In the genomic region with DNA sequence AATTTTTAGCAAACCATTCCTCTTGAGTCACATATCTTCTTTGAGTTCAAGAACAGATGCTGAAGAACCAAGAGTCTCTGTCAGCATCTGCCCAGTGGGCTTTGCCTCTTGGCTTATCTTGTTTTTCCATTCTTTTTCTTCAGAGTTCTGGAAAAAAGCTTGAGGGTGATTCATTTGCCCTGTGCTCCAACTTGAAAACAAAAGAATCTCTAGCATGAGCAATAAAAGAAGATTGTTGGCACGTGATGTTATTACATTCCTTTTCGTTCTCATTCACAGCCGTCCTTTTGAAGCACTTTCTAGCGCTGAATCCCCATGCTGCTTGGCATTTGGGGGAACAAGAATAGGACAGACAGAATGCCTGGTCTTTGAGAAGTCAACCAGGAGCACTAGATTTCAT, we compare ENCODE assay signal across 19 mouse cellular contexts. TPM values are rescaled to one million over a fixed set of nuclear protein-coding genes. Genes with fewer than 3 reads are reported as not detected.
A peak's percentile ranks its signal among the peaks of the same experiment; 100 is the strongest.
DNase-seq lines count a peak whose midpoint lies in the region; ATAC-seq lines count a peak whose summit lies in the region.
"Had no signal": no experiment of that assay in that cellular context is flagged by ENCODE, and none has a peak within 500 bp of the region (broad histone marks: within the 10 kb centered on the region; RNA-seq: fewer than 3 reads in every experiment).

No protein-coding gene starts in this region.

- no peaks in the 10 kb centered on the region for H3K36me3 ChIP-seq in limb, embryonic 13.5 days
- no peaks in the 10 kb centered on the region for H3K36me3 ChIP-seq in limb, embryonic 10.5 days
- H3K36me3 ChIP-seq in intestine, embryonic 16.5 days (ENCODE audit: control insufficient read depth, insufficient read depth, low read length): no peaks in the 10 kb centered on the region
- H3K36me3 ChIP-seq in hindbrain, embryonic 11.5 days (ENCODE audit: control insufficient read depth, insufficient read depth, low read length): no peaks in the 10 kb centered on the region
- H3K36me3 ChIP-seq: embryonic facial prominence, embryonic 15.5 days; hindbrain, embryonic 12.5 days; liver, embryonic 15.5 days; midbrain, embryonic 13.5 days; neural tube, embryonic 15.5 days had no signal

- 27% methylated on average over 4 of the region's 4 CpGs for WGBS in limb, embryonic 13.5 days
- 68% methylated on average over 4 of the region's 4 CpGs for WGBS in limb, embryonic 10.5 days
- 23% methylated on average over 4 of the region's 4 CpGs for WGBS in intestine, embryonic 16.5 days
- WGBS in hindbrain, embryonic 11.5 days: 65% methylated on average over 4 of the region's 4 CpGs

- no peak overlapping the region for H3K9ac ChIP-seq in limb, embryonic 13.5 days
- H3K9ac ChIP-seq in intestine, embryonic 16.5 days (ENCODE audit: low read depth, low read length): no peak overlapping the region
- H3K9ac ChIP-seq in hindbrain, embryonic 11.5 days (ENCODE audit: low read depth, low read length): no peak overlapping the region
- H3K9ac ChIP-seq: embryonic facial prominence, embryonic 15.5 days; forebrain, embryonic 13.5 days; hindbrain, embryonic 12.5 days; liver, embryonic 15.5 days; midbrain, embryonic 13.5 days; neural tube, embryonic 15.5 days had no signal

- no peak overlapping the region for H3K27ac ChIP-seq in limb, embryonic 13.5 days
- no peak overlapping the region for H3K27ac ChIP-seq in limb, embryonic 10.5 days
- no peak overlapping the region for H3K27ac ChIP-seq in intestine, embryonic 16.5 days (ENCODE audit: low read length)
- no peak overlapping the region for H3K27ac ChIP-seq in hindbrain, embryonic 11.5 days (ENCODE audit: low read depth, low read length)
- H3K27ac ChIP-seq: embryonic facial prominence, embryonic 15.5 days; forebrain, embryonic 13.5 days; hindbrain, embryonic 12.5 days; liver, embryonic 15.5 days; midbrain, embryonic 13.5 days; neural tube, embryonic 15.5 days had no signal

- peak; percentile 5 for DNase-seq in gastrocnemius, postnatal 14 days
- DNase-seq in gastrocnemius, postnatal 36 days: no peak
- DNase-seq in limb, embryonic 10.5 days (ENCODE audit: low spot score): no peak
- DNase-seq in NIH3T3 (ENCODE audit: low read depth): peak; percentile 70
- no peak for DNase-seq in hindbrain, embryonic 11.5 days (ENCODE audit: low spot score)
- DNase-seq: cerebellum, adult 9-11 months; kidney, postnatal 10 days; retina, postnatal 1 day had no signal

- H3K4me2 ChIP-seq in limb, embryonic 13.5 days (replicated peaks): no peak overlapping the region
- no peak overlapping the region for H3K4me2 ChIP-seq in intestine, embryonic 16.5 days (ENCODE audit: low read depth, low read length)
- no peak overlapping the region for H3K4me2 ChIP-seq in hindbrain, embryonic 11.5 days (replicated peaks; ENCODE audit: low read depth, low read length)
- H3K4me2 ChIP-seq: embryonic facial prominence, embryonic 15.5 days; forebrain, embryonic 13.5 days; hindbrain, embryonic 12.5 days; liver, embryonic 15.5 days; midbrain, embryonic 13.5 days; neural tube, embryonic 15.5 days had no signal

- peaks cover 14% of the 10 kb centered on the region for H3K4me1 ChIP-seq in limb, embryonic 13.5 days
- H3K4me1 ChIP-seq in limb, embryonic 10.5 days: no peaks in the 10 kb centered on the region
- peaks cover 3% of the 10 kb centered on the region for H3K4me1 ChIP-seq in intestine, embryonic 16.5 days (ENCODE audit: control insufficient read depth, insufficient read depth, low read length)
- H3K4me1 ChIP-seq in hindbrain, embryonic 11.5 days (replicated peaks; ENCODE audit: control insufficient read depth, insufficient read depth, low read length): no peaks in the 10 kb centered on the region
- H3K4me1 ChIP-seq: forebrain, embryonic 13.5 days; hindbrain, embryonic 12.5 days; liver, embryonic 15.5 days; midbrain, embryonic 13.5 days; neural tube, embryonic 15.5 days had no signal

- H3K9me3 ChIP-seq in limb, embryonic 13.5 days: no peaks in the 10 kb centered on the region
- no peaks in the 10 kb centered on the region for H3K9me3 ChIP-seq in limb, embryonic 10.5 days (replicated peaks)
- no peaks in the 10 kb centered on the region for H3K9me3 ChIP-seq in intestine, embryonic 16.5 days (ENCODE audit: control insufficient read depth, low read length)
- no peaks in the 10 kb centered on the region for H3K9me3 ChIP-seq in hindbrain, embryonic 11.5 days (ENCODE audit: control insufficient read depth, low read length)
- H3K9me3 ChIP-seq: embryonic facial prominence, embryonic 15.5 days; forebrain, embryonic 13.5 days; hindbrain, embryonic 12.5 days; liver, embryonic 15.5 days; midbrain, embryonic 13.5 days; neural tube, embryonic 15.5 days had no signal

- no peaks in the 10 kb centered on the region for H3K27me3 ChIP-seq in limb, embryonic 13.5 days
- no peaks in the 10 kb centered on the region for H3K27me3 ChIP-seq in limb, embryonic 10.5 days (ENCODE audit: low read depth, poor library complexity, severe bottlenecking)
- no peaks in the 10 kb centered on the region for H3K27me3 ChIP-seq in intestine, embryonic 16.5 days (replicated peaks; ENCODE audit: control insufficient read depth, insufficient read depth, low read length)
- H3K27me3 ChIP-seq in hindbrain, embryonic 11.5 days (ENCODE audit: control insufficient read depth, insufficient read depth, low read length): no peaks in the 10 kb centered on the region
- H3K27me3 ChIP-seq: embryonic facial prominence, embryonic 15.5 days; forebrain, embryonic 13.5 days; hindbrain, embryonic 12.5 days; liver, embryonic 15.5 days; midbrain, embryonic 13.5 days; neural tube, embryonic 15.5 days had no signal

- peak; percentile 44; the same call in 1 of the 2 replicates for ATAC-seq in limb, embryonic 13.5 days (ENCODE audit: low FRiP score, low read depth)
- 0 out of 2 replicates have a peak, but pooled peaks have one; percentile 26 for ATAC-seq in intestine, embryonic 16.5 days
- no peak for ATAC-seq in hindbrain, embryonic 11.5 days (ENCODE audit: low FRiP score)
- ATAC-seq: forebrain, embryonic 13.5 days; midbrain, embryonic 13.5 days had no signal

- intact Hi-C loops in gastrocnemius, postnatal 14 days (cut with DNase I; ENCODE audit: low total_unique reads): no loop called here
- intact Hi-C loops in gastrocnemius, postnatal 36 days (cut with DNase I): no loop called here

- no peak overlapping the region for H3K4me3 ChIP-seq in limb, embryonic 13.5 days
- H3K4me3 ChIP-seq in limb, embryonic 10.5 days: no peak overlapping the region
- H3K4me3 ChIP-seq in intestine, embryonic 16.5 days (ENCODE audit: low read length): no peak overlapping the region
- no peak overlapping the region for H3K4me3 ChIP-seq in hindbrain, embryonic 11.5 days (ENCODE audit: low read depth, low read length)
- H3K4me3 ChIP-seq: embryonic facial prominence, embryonic 15.5 days; forebrain, embryonic 13.5 days; hindbrain, embryonic 12.5 days; liver, embryonic 15.5 days; midbrain, embryonic 13.5 days; myocyte; neural tube, embryonic 15.5 days had no signal

RNA-seq across cellular contexts. Expression of a gene that starts 42.2 kb away (rescaled TPM):
- 10 to 100 TPM; 11.0 to 14.2 TPM for total RNA-seq in gastrocnemius, postnatal 14 days (2021)
- total RNA-seq in gastrocnemius, postnatal 36 days (2021): 1 to 10 TPM; 3.8 TPM
- polyA plus RNA-seq in limb, embryonic 13.5 days (2015; fragmentation: Nextera tagmentation; extraction: Ambion mirVana): 57.5 and 58.4 TPM in 2 replicates
- 0.31 and 1.7 TPM in 2 replicates for polyA plus RNA-seq in limb, embryonic 10.5 days (2016; fragmentation: Nextera tagmentation; extraction: Ambion mirVana)
- polyA plus RNA-seq in intestine, embryonic 16.5 days (2015; fragmentation: Nextera tagmentation; extraction: Ambion mirVana): 38.1 and 39.4 TPM in 2 replicates
- polyA plus RNA-seq in hindbrain, embryonic 11.5 days (2014; fragmentation: Nextera tagmentation; extraction: Ambion mirVana): 0.38 and 1.8 TPM in 2 replicates
- total RNA-seq: megakaryocyte progenitor cell, adult 5-6 weeks had no signal
- polyA plus RNA-seq: C2C12, myocyte had no signal

RNA-seq across cellular contexts. Expression of a gene that starts 55.3 kb away (rescaled TPM):
- 1 to 10 TPM; 1.4 to 2.3 TPM for total RNA-seq in gastrocnemius, postnatal 14 days (2021)
- total RNA-seq in gastrocnemius, postnatal 36 days (2021): under 1 TPM; 0.41 to 0.54 TPM
- 22.6 and 25.7 TPM in 2 replicates for polyA plus RNA-seq in limb, embryonic 13.5 days (2015; fragmentation: Nextera tagmentation; extraction: Ambion mirVana)
- 16.0 and 16.4 TPM in 2 replicates for polyA plus RNA-seq in limb, embryonic 10.5 days (2016; fragmentation: Nextera tagmentation; extraction: Ambion mirVana)
- 2.7 and 3.4 TPM in 2 replicates for polyA plus RNA-seq in intestine, embryonic 16.5 days (2015; fragmentation: Nextera tagmentation; extraction: Ambion mirVana)
- polyA plus RNA-seq in hindbrain, embryonic 11.5 days (2014; fragmentation: Nextera tagmentation; extraction: Ambion mirVana): 17.2 and 21.9 TPM in 2 replicates

Comparison
In these comparisons a context has a peak if more than half of its experiments do, and no peak if none do; other contexts are left out.
1. DNase-seq: peak in gastrocnemius, postnatal 14 days (single experiment) and NIH3T3 (single experiment); none in gastrocnemius, postnatal 36 days (0 of 2), limb, embryonic 10.5 days (single experiment) and hindbrain, embryonic 11.5 days (single experiment).
2. RNA of a gene that starts 42.2 kb away (polyA plus RNA-seq): 57.5 to 58.4 TPM in limb, embryonic 13.5 days and 38.1 to 39.4 TPM in intestine, embryonic 16.5 days; 0.38 to 1.8 TPM in hindbrain, embryonic 11.5 days and 0.31 to 1.7 TPM in limb, embryonic 10.5 days; every median in the first group is over 10 times any median in the second.